Mouse (Mus musculus) MEL (cell line): Measurements from ENCODE around the gene Smim27. TPM values are rescaled to one million over a fixed set of nuclear protein-coding genes. Genes with fewer than 3 reads are reported as not detected.
A peak's percentile ranks its signal among the peaks of the same experiment; 100 is the strongest.

ENCODE experiments used
- DNase-seq: peaks from one replicate; pipeline ENCODE4 v3.0.0; 2011; ENCODE audit warnings: low read depth, low spot score
- H3K27ac ChIP-seq: 2 replicates; pipeline ENCODE4 v1.5.1; 2012; ENCODE audit warnings: low read depth, mild to moderate bottlenecking, control low read depth, low read length, moderate library complexity; ENCODE audit not compliant: control insufficient read depth
- H3K27me3 ChIP-seq, 2 experiments: fragments of 150-350 bp in 1 of 2; sonication (generic) in 1 of 2; 2 replicates each; pipeline ENCODE4 v1.6.1; 2012; ENCODE audit warnings: low read length in 2 of 2, mild to moderate bottlenecking in 2 of 2, improper control_type of control experiment in 1 of 2, moderate library complexity in 1 of 2; ENCODE audit not compliant: insufficient read depth in 2 of 2, control insufficient read depth in 1 of 2
- H3K36me3 ChIP-seq, 2 experiments: 2 replicates each; pipeline ENCODE4 v1.6.1; 2012 to 2014; ENCODE audit warnings: low read length in 2 of 2, improper control_type of control experiment in 1 of 2, inconsistent platforms in 1 of 2, mild to moderate bottlenecking in 1 of 2; ENCODE audit not compliant: insufficient read depth in 2 of 2, control insufficient read depth in 1 of 2
- H3K4me1 ChIP-seq, 2 experiments: fragments of 150-350 bp in 1 of 2; sonication (generic) in 1 of 2; 2 replicates each; pipeline ENCODE4 v1.6.1; 2012; ENCODE audit warnings: low read length in 2 of 2, improper control_type of control experiment in 1 of 2, mild to moderate bottlenecking in 1 of 2; ENCODE audit not compliant: insufficient read depth in 2 of 2, control insufficient read depth in 1 of 2
- H3K4me3 ChIP-seq, 2 experiments: fragments of 150-350 bp in 1 of 2; sonication (generic) in 1 of 2; 2 replicates each; pipeline ENCODE4 v1.5.1; 2012; ENCODE audit warnings: low read depth in 2 of 2, low read length in 2 of 2, mild to moderate bottlenecking in 2 of 2, moderate library complexity in 2 of 2, control low read depth in 1 of 2, improper control_type of control experiment in 1 of 2; ENCODE audit not compliant: control insufficient read depth in 1 of 2, insufficient read depth in 1 of 2
- H3K79me2 ChIP-seq: 2 replicates; pipeline ENCODE4 v1.6.1; 2012; ENCODE audit warnings: mild to moderate bottlenecking, low read length, moderate library complexity; ENCODE audit not compliant: control insufficient read depth, poor library complexity, insufficient read depth
- H3K9ac ChIP-seq: 2 replicates; pipeline ENCODE4 v1.6.1; 2012; ENCODE audit warnings: low read depth, mild to moderate bottlenecking, control low read depth, low read length, moderate library complexity; ENCODE audit not compliant: control insufficient read depth, poor library complexity, severe bottlenecking
- H3K9me3 ChIP-seq: fragments of 150-350 bp; sonication (generic); replicated peaks from 2 replicates; pipeline ENCODE4 v1.6.1; 2012; ENCODE audit warnings: mild to moderate bottlenecking, low read length, improper control_type of control experiment, moderate library complexity; ENCODE audit not compliant: insufficient read depth
- BHLHE40 ChIP-seq: IDR thresholded peaks from 2 replicates; pipeline ENCODE4 v1.6.1; 2012; ENCODE audit warnings: low read depth, mild to moderate bottlenecking, inconsistent platforms, low read length, improper control_type of control experiment, borderline replicate concordance
- CHD1 ChIP-seq: IDR thresholded peaks from 2 replicates; pipeline ENCODE4 v1.6.1; 2012; ENCODE audit warnings: low read depth, mild to moderate bottlenecking, inconsistent platforms, low read length, improper control_type of control experiment
- CHD2 ChIP-seq: IDR thresholded peaks from 2 replicates; pipeline ENCODE4 v1.6.1; 2011; ENCODE audit warnings: low read length, improper control_type of control experiment
- E2F4 ChIP-seq: IDR thresholded peaks from 2 replicates; pipeline ENCODE4 v1.6.1; 2011; ENCODE audit warnings: low read depth, low read length, improper control_type of control experiment, borderline replicate concordance
- EP300 ChIP-seq, 2 experiments: IDR thresholded peaks; 2 replicates each; pipeline ENCODE4 v1.6.1; 2011; ENCODE audit warnings: improper control_type of control experiment in 2 of 2, low read length in 2 of 2, low read depth in 1 of 2, mild to moderate bottlenecking in 1 of 2
- ETS1 ChIP-seq: IDR thresholded peaks from 2 replicates; pipeline ENCODE4 v1.6.1; 2012; ENCODE audit warnings: low read depth, mild to moderate bottlenecking, inconsistent platforms, low read length, improper control_type of control experiment, moderate library complexity
- GABPA ChIP-seq: IDR thresholded peaks from 2 replicates; pipeline ENCODE4 v1.6.1; 2012; ENCODE audit warnings: low read depth, mild to moderate bottlenecking, inconsistent platforms, low read length, improper control_type of control experiment, moderate library complexity
- HCFC1 ChIP-seq: IDR thresholded peaks from 2 replicates; pipeline ENCODE4 v1.6.1; 2012; ENCODE audit warnings: low read depth, mild to moderate bottlenecking, inconsistent platforms, low read length, improper control_type of control experiment, moderate library complexity
- JUND ChIP-seq: IDR thresholded peaks from 2 replicates; pipeline ENCODE4 v1.6.1; 2011; ENCODE audit warnings: low read depth, mild to moderate bottlenecking, improper control_type of control experiment, low read length
- KAT2A ChIP-seq: conservative IDR thresholded peaks from 2 replicates; pipeline ENCODE4 v1.6.1; 2012; ENCODE audit warnings: low read depth, low read length, improper control_type of control experiment, inconsistent platforms
- MAFK ChIP-seq: IDR thresholded peaks from 2 replicates; pipeline ENCODE4 v1.6.1; 2011; ENCODE audit warnings: low read depth, mild to moderate bottlenecking, low read length, improper control_type of control experiment, borderline replicate concordance
- MAX ChIP-seq: IDR thresholded peaks from 2 replicates; pipeline ENCODE4 v1.6.1; 2011; ENCODE audit warnings: low read length, improper control_type of control experiment
- MAZ ChIP-seq: IDR thresholded peaks from 2 replicates; pipeline ENCODE4 v1.6.1; 2012; ENCODE audit warnings: low read depth, mild to moderate bottlenecking, inconsistent platforms, low read length, improper control_type of control experiment
- MXI1 ChIP-seq: IDR thresholded peaks from 2 replicates; pipeline ENCODE4 v1.6.1; 2011; ENCODE audit warnings: mild to moderate bottlenecking, low read depth, low read length, improper control_type of control experiment
- MYB ChIP-seq: IDR thresholded peaks from 2 replicates; pipeline ENCODE4 v1.6.1; 2011; ENCODE audit warnings: mild to moderate bottlenecking, low read depth, low read length, improper control_type of control experiment
- MYC ChIP-seq: IDR thresholded peaks from 2 replicates; pipeline ENCODE4 v1.6.1; 2011; ENCODE audit warnings: low read depth, mild to moderate bottlenecking, low read length, improper control_type of control experiment, moderate library complexity
- NELFE ChIP-seq: IDR thresholded peaks from 2 replicates; pipeline ENCODE4 v1.6.1; 2011; ENCODE audit warnings: low read depth, low read length, improper control_type of control experiment
- NRF1 ChIP-seq: IDR thresholded peaks from 2 replicates; pipeline ENCODE4 v1.6.1; 2014; ENCODE audit warnings: low read depth, mild to moderate bottlenecking, inconsistent platforms, low read length, improper control_type of control experiment, moderate library complexity; ENCODE audit not compliant: poor library complexity, insufficient read depth, severe bottlenecking
- POLR2AphosphoS2 ChIP-seq: IDR thresholded peaks from 2 replicates; pipeline ENCODE4 v1.6.1; 2011; ENCODE audit warnings: low read length, improper control_type of control experiment
- POLR2AphosphoS5 ChIP-seq: IDR thresholded peaks from 2 replicates; pipeline ENCODE4 v1.6.1; 2012; ENCODE audit warnings: low read depth, borderline replicate concordance, mild to moderate bottlenecking, inconsistent platforms, low read length, moderate library complexity, mixed read lengths
- RCOR1 ChIP-seq: IDR thresholded peaks from 2 replicates; pipeline ENCODE4 v1.6.1; 2012; ENCODE audit warnings: low read depth, mild to moderate bottlenecking, inconsistent platforms, low read length, improper control_type of control experiment
- SMC3 ChIP-seq: IDR thresholded peaks from 2 replicates; pipeline ENCODE4 v1.6.1; 2011; ENCODE audit warnings: low read depth, low read length, improper control_type of control experiment
- TBP ChIP-seq: IDR thresholded peaks from 2 replicates; pipeline ENCODE4 v1.8.0; 2011; ENCODE audit warnings: low read depth, low read length, improper control_type of control experiment
- TCF12 ChIP-seq: IDR thresholded peaks from 2 replicates; pipeline ENCODE4 v1.6.1; 2014; ENCODE audit warnings: low read depth, mild to moderate bottlenecking, inconsistent platforms, low read length, improper control_type of control experiment, moderate library complexity
- UBTF ChIP-seq: IDR thresholded peaks from 2 replicates; pipeline ENCODE4 v1.6.1; 2012; ENCODE audit warnings: low read depth, mild to moderate bottlenecking, inconsistent platforms, low read length, improper control_type of control experiment, moderate library complexity, borderline replicate concordance; ENCODE audit not compliant: insufficient read depth
- USF2 ChIP-seq, 2 experiments: IDR thresholded peaks; 2 replicates each; pipeline ENCODE4 v1.6.1; 2011 to 2012; ENCODE audit warnings: improper control_type of control experiment in 2 of 2, low read length in 2 of 2, borderline replicate concordance in 1 of 2, inconsistent platforms in 1 of 2, low read depth in 1 of 2, mild to moderate bottlenecking in 1 of 2; ENCODE audit not compliant: insufficient read depth in 1 of 2
- ZC3H11A ChIP-seq: IDR thresholded peaks from 2 replicates; pipeline ENCODE4 v1.6.1; 2012; ENCODE audit warnings: low read depth, mild to moderate bottlenecking, inconsistent platforms, low read length, improper control_type of control experiment
- ZKSCAN1 ChIP-seq: IDR thresholded peaks from 2 replicates; pipeline ENCODE4 v1.6.1; 2012; ENCODE audit warnings: low read depth, mild to moderate bottlenecking, inconsistent platforms, low read length, improper control_type of control experiment, moderate library complexity
- ZMIZ1 ChIP-seq: IDR thresholded peaks from 2 replicates; pipeline ENCODE4 v1.6.1; 2012; ENCODE audit warnings: low read depth, mild to moderate bottlenecking, inconsistent platforms, low read length, improper control_type of control experiment, moderate library complexity
- polyA plus RNA-seq, 2 experiments: library from polyadenylated mRNA; stranded (reverse) in 1 of 2; unstranded in 1 of 2; fragments of >175 nt in 1 of 2; fragments of >200 nt in 1 of 2; gene quantifications; 2 replicates each; pipeline versions ENCODE4 v1.2.1 to v1.2.4; 2012; ENCODE audit warnings: low replicate concordance in 2 of 2, low read depth in 1 of 2; ENCODE audit not compliant: insufficient read length in 2 of 2, insufficient read depth in 1 of 2, missing spikeins in 1 of 2
- total RNA-seq: library from RNA; depleted of rRNA; stranded (reverse); fragments of 300-350 nt; gene quantifications from 2 replicates; pipeline ENCODE4 v1.2.3, GENCODE M21; 2012

The Smim27 gene
- total and polyA plus RNA-seq, 3 experiments = 7.3 to 12.1 TPM; not detected in 1

GRCm38 (mm10) chr4:40278880-40279275 is 9.5 kb downstream of the Smim27 start:
- peak; percentile 29 for DNase-seq
- peak overlapping the region; percentile 23 for H3K27ac ChIP-seq
- TF ChIP-seq CHD1 (peak; percentile 36; the same call in 1 of the 2 replicates), TCF12 (no peak), MAX (0 out of 2 replicates have a peak, but pooled peaks have one; percentile 8)

DNA sequence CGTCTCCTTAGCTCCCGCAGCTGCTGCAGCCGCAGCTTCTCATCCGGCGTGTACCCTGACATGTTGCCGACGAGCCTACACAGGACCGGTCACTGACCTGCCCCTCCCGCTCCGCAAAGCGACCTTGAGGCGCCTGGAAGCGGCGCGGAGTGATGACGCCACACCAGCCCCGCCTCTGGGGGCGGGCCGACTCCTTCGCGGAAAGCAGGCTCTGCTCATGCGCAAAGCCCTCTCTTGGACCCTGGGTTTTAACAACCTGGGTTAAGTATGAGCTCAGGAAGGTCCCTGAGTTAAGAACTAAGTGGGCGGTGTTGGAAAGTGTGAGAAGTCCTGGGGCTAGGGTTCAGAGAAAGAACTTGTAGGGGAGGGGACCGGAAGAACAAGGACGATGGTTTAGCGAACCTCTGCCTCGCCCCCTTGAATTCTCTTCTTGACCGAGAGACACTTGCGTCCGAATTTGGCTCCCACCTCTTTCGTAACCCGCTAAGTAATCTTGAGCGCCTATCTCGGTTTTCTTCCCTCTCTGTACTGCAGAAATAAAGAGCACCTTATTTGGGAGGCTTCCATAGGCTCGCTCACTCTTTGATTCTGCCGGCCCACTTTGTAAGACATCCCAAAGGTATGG is 10.0 kb downstream of the Smim27 start, which contains the start of gene Ndufb6:
TSS of gene Ndufb6 (minus strand) at position 146 of the 625 bp plus-strand sequence.
- peak; percentile 97 for DNase-seq
- Histone ChIP-seq H3K27me3 (no peaks in the 10 kb centered on the region), H3K79me2 (peaks cover 17% of the 10 kb centered on the region), H3K9ac (peak within 1 kb of the TSS; percentile 90), H3K9me3 (no peaks in the 10 kb centered on the region), H3K4me1 (peaks cover 0 to 2% of the 10 kb centered on the region in 2 experiments; a peak in 1 of 4 replicates), H3K4me3 (peak within 1 kb of the TSS; percentile 90 to 91), H3K27ac (peak within 1 kb of the TSS; percentile 98), H3K36me3 (peaks cover 0 to 11% of the 10 kb centered on the region in 2 experiments; a peak in 2 of 4 replicates)
- TF ChIP-seq KAT2A (peak; percentile 35; the same call in 1 of the 2 replicates), MXI1 (peak; percentile 95), EP300 (IDR thresholded peaks at IDR 0.05; ENCODE audit: low read depth in 1 of 2, low read length in 2 of 2) (no peak), MYC (peak; percentile 54; the same call in 1 of the 2 replicates), ZKSCAN1 (no peak), ZC3H11A (no peak), MYB (no peak), POLR2AphosphoS2 (peak; percentile 89), JUND (no peak), MAX (peak; percentile 69; the same call in 1 of the 2 replicates), HCFC1 (peak; percentile 89), BHLHE40 (no peak), POLR2AphosphoS5 (no peak), MAZ (peak; percentile 87; the same call in 1 of the 2 replicates), ZMIZ1 (no peak), CHD1 (no peak), TCF12 (peak; percentile 47), ETS1 (no peak), TBP (peak; percentile 73; the same call in 1 of the 2 replicates), NRF1 (peak; percentile 97), GABPA (no peak), MAFK (no peak), RCOR1 (no peak), NELFE (peak; percentile 90), UBTF (no peak), E2F4 (no peak), CHD2 (no peak), USF2 (IDR thresholded peaks at IDR 0.05; ENCODE audit: borderline replicate concordance in 1 of 2, insufficient read depth in 1 of 2, low read depth in 1 of 2, low read length in 2 of 2) (no peak), SMC3 (no peak)

More at GRCm38 (mm10) chr4:40278880-40279275, 9.5 kb downstream of the Smim27 start:
- no peaks in the 10 kb centered on the region for H3K9me3 ChIP-seq
- H3K36me3 ChIP-seq = peaks cover 0 to 11% of the 10 kb centered on the region in 2 experiments; a peak in 2 of 4 replicates
- peak overlapping the region; percentile 90 to 91 for H3K4me3 ChIP-seq
- H3K4me1 ChIP-seq = peaks cover 0 to 2% of the 10 kb centered on the region in 2 experiments; a peak in 1 of 4 replicates
- H3K27me3 ChIP-seq = no peaks in the 10 kb centered on the region
- H3K79me2 ChIP-seq = peaks cover 17% of the 10 kb centered on the region
- peak overlapping the region; percentile 82 for H3K9ac ChIP-seq
